Mouse (Mus musculus) lung, postnatal 4 days (tissue): ENCODE results near the gene Nav1.

Source experiments
- DNase-seq, 2 experiments: peaks; one replicate each; pipeline ENCODE4 v3.0.0; 2021

Gene Nav1

DNA sequence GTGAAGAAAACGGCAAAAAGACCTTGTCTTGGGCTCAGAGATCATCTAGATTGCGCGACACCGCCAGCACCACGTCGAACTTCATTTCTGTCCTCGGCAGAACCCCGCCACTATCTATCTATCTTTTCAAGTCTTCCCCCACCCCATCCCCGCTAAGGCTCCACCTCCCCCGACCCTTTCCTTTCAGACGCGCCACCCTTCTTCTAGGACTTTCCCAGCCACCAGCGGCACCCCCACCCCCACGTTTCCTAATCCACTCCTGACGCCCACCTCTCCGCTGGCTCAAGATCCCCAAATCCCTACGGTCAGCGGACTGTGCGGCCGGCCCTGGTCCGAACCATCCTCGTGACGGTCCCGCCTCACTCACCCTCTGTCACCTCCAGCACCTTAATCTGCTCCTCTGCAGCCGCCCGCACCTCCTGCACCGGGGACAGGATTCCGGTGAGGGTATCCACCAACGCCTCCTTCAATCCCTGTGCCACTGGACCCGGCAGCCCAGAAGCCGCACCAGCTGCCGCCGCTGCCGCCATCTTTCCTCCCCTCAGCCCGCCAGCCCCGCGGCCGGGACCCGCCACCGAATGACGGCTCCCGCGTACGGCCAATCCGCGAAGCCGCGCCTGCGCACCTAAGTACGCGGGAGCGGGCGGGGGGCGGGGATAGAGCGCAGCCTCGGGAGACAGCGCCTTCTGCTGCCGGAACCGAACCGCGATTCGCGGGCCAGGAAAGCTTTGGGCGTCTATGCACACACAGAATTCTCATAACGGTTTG is 177.0 kb downstream of the Nav1 start, which contains the start of gene Ipo9:
Gene Ipo9, minus strand, starts transcription at position 599 of the 768 bp plus-strand sequence.
- peak; percentile 94 for DNase-seq

- no peak for DNase-seq
Measured at GRCm38 (mm10) chr1:135427390-135427789, 179.7 kb downstream of the Nav1 start.

DNA sequence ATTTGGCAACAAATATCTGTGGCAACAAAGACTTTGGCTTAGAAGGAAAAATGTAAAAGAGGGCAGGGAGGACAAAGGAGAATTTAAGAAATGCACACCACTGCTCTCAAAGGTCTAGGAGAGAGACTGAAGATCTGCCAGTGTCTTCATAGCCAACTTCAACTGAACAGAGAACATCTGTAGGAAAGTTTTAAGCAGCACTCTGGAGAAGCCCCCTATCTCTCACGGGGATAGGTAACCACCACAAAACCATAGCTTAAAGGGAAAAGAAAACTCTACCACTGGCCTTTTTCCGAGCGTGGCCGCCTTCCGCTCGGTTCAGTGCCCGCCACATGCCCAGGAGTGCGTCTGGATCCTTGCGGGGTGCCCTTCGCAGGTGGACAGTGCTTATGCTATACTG is 180.4 kb downstream of the Nav1 start:
- no peak for DNase-seq

DNA sequence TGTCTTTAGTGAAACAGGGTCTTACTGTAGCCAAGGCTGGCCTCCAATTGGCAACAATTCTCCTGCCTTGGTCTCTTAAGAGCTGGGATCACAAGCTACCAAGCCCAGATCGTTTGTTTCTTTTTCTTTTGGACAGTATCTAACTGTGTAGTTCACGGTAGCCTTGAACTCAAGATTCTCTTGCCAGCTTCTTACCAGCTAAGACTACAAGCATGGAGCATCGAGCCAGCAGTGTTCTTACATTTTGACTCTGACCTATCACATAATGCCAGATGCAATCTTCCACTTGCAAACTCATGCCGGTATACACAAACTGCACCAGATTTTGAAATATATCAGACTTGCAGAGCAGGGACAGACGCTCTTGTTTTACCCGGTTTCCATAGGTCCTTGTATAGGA is 184.3 kb downstream of the Nav1 start:
- no peak for DNase-seq

GRCm38 (mm10) chr1:135413996-135414395 is 193.1 kb downstream of the Nav1 start:
- no peak for DNase-seq

GRCm38 (mm10) chr1:135412130-135412529 is 195.0 kb downstream of the Nav1 start:
- no peak for DNase-seq

DNA sequence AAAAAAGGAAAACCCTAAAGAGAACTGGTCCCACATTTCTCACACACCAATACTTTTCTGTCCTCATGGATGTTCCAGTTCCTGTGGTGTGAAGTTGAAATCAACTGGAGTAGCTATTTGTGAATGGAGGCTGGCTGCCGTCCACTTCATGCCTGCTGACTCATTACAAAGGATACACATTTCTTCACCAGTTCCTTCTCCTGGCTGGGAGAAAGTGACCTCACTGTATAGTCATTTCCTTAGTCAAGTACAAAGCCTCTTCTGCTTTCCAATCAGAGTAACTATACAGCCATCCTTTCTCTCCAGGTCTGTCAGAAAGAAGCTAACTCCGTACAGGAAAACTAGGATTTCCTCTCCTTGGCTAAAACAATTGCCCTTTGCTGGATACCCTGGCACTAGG is 196.1 kb downstream of the Nav1 start:
- DNase-seq, result peak; percentile 65 to 74

DNA sequence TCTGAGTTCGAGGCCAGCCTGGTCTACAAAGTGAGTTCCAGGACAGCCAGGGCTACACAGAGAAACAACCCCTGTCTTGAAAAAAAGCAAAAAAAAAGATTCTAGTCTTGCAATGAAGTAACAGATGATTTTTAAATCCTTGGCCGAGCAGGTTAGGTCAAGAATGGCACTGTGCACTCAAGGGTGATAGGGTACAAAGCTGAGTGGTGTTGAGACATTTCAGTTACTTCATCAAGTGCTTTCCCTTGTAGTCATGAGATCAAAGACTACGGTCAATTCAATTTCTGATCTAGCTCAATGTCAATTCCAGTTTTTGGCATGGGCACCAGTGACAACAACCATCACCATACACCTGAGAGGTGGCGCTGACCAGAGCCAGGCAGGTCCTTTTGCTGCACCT is 198.1 kb downstream of the Nav1 start:
- DNase-seq, result no peak

DNA sequence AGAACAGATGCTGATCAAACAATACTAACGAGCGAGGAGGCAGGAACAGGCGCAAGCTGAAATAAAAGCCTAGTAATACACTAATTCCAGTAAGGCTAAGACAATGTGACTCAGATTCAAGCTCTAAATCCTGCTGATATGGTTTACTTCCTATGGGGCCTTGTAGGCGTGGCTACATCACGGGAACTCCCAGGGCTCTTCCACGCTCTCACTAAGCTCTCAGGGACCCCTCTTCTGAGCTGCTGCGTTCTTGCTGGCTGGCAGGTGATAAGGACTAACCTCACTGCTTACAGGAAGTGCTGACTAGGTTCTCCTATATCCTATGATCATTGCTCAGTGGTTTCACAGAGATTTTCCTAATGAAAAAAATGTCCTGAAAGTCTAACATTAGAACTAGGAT is 201.7 kb downstream of the Nav1 start:
- DNase-seq, result no peak

DNA sequence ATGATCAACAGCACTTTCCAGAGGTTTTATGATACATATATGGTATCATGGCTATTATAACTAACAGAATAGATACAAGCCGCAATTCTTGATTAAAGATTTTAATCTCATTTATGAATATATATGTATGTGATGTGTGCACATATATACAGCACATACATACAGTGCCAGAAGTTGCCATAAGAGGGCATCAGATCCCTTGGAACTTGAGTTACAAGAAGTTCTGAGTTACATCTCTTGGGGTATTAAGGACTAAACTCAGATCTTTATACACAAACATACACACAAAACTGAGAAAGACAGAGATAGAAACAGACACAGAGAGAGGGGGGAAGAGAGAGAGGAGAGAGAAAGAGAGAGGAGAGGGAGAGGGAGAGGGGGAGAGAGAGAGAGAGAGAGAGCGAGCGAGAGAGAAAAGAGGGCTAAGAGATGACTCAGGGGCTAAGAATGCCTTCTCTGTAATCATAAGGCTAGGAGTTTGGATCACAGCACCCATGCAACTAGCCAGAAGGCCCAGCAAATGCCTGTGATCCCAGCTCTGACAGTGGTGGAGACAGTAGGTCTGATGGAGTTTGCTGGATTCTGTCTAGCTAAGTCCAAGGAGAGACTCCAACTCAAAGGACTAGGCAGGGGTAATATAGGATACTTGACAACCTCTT is 205.5 kb downstream of the Nav1 start:
- DNase-seq, result no peak

DNA sequence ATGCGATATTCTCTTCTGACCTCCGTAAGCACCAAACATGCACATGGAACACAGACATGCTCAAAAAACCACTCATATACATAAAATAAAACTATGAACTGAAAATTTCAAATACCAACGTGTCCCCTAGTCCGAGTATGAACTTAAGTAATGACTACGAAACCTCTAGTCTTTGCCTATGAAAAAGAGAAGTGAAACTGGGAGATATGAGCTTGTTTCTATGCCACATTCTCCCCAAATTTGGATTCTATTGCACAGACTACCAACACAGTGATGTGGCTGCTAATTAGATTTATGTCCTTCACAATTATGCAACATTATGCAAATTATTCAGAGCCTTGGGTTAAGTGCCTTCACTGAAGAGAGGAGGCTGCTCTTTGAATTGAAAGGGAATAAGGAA is 207.6 kb downstream of the Nav1 start:
- no peak for DNase-seq

DNA sequence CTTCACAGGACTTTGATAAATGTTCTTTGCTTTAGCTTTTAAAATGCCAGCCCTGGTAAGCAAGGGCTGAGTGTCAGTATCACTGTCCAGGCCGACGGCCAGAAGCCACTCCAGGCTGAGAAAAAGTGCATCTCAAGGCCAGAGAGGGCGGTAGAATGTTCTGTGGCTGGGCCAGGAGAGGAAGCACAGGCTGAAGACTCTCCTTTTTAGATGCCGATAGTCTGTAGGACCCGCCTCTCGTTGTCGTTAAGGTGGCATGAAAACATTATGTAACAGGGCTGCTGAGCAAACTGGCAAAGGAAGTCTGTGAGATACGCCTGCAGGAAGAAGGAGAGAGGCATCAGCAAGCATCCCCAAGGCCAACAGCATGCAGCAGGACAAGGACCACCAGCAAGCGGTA is 221.9 kb downstream of the Nav1 start:
- DNase-seq, result no peak
